Mouse (Mus musculus) thymus, postnatal 10 days (tissue): ENCODE data around the gene Uimc1.
"Not testable (repeated sequence)": the region's sequence is repeated elsewhere in the genome, so short reads cannot be mapped to it uniquely, and the experiment has no call there.

Experiments
- DNase-seq, 2 experiments: peaks; one replicate each; pipeline ENCODE4 v3.0.0; 2021; ENCODE audit warnings: low spot score in 2 of 2

Gene Uimc1

DNA sequence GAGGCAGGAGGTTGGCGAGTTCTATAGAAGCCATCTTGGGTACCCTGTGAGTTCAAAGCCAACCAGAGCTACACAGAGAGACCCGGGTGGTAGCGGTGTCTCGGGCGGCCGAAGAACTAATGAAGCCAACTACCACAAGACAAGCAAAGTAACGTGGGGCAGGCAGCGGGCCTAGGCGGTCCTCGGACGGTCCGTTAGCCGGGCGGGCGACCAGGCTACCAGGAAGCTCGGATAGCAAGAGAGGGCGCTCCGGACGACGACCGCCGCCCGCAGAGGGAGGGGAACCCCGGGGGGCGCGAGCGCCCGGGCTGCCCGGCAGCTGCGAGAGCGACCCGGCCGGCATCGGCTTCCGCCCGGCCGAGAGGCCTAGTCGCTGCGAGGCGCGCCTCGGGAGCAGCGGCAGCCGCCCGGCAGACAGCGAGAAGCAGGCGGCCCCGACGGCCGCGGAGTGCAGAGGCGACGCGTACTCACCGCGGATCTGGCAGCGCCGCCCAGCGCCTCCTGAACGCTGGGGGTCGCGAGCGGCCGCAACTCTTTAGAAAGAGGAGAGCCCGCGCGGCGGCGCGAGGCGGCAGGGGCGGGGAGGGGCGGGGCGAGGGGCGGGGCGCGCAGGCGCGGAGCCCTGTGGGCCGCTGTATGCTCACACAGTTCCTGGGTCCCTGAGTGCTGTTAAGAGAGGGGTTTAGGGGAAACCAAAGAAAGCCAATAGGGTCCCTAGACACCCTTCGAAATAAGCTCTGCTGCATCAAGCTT lies at the start of gene Uimc1:
TSS of gene Uimc1 (minus strand) at position 575 of the 753 bp plus-strand sequence.
- DNase-seq: peak; percentile 81 to 85

- no peak for DNase-seq
Measured at GRCm38 (mm10) chr13:55140271-55140670, 40.2 kb upstream of the Uimc1 start.

- no peak for DNase-seq
Measured at GRCm38 (mm10) chr13:55135382-55135781, 35.3 kb upstream of the Uimc1 start.

- no peak for DNase-seq
Measured at GRCm38 (mm10) chr13:55133448-55133847, 33.3 kb upstream of the Uimc1 start, which contains the start of gene Gm17617. Gm17617 (minus strand) TSS chr13:55133548.

DNA sequence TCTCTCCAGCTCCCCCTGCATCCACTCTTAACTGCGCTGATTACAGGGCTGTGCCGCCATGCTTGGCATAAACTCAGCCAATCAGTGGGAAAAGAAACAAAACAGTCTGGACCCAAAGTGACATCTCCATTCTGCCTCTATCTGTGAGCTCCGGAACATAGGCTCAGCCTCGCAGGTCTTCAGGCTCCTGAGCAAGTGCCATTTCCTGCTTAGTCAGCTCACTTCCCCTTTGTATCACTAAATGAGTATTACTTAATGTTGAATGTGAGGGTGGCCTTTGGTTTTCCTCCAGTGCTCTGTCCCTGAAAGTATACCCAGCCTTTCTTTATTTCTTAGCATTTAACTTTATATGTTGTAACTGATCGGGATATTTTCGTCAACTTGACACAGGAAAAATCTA lies 24.8 kb upstream of the Uimc1 start:
- DNase-seq: no peak

- no peak for DNase-seq
Measured at GRCm38 (mm10) chr13:55114375-55114774, 14.3 kb upstream of the Uimc1 start.

GRCm38 (mm10) chr13:55107694-55108093 lies 7.6 kb upstream of the Uimc1 start:
- DNase-seq: no peak

GRCm38 (mm10) chr13:55107116-55107515 lies 7.0 kb upstream of the Uimc1 start:
- DNase-seq: no peak

- DNase-seq: no peak
Measured at GRCm38 (mm10) chr13:55105953-55106691, 6.0 kb upstream of the Uimc1 start.

- peak; percentile 94 to 96 for DNase-seq
Measured at GRCm38 (mm10) chr13:55105045-55105952, 5.2 kb upstream of the Uimc1 start, which contains the start of gene Zfp346. Zfp346 (plus strand) TSS chr13:55105311.

DNA sequence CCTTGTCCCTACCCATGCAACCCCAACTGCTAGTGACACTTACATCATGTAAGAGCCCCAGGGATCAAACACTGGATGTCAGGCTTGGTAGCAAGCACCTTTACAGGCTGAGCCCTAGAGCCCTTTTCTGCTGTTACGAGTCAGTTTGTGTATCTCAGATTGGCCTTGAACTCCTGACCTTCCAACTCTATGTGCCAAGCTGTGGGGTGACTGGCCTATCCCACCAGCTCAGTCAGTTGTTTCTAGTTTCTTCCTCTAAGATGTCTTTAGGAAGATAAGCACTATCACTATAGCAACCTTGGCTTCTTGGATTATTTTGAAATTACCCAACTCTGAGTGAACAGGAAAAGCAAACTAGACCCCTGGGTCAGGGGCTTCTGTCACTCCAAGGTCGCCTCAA lies 3.3 kb upstream of the Uimc1 start:
- no peak for DNase-seq

DNA sequence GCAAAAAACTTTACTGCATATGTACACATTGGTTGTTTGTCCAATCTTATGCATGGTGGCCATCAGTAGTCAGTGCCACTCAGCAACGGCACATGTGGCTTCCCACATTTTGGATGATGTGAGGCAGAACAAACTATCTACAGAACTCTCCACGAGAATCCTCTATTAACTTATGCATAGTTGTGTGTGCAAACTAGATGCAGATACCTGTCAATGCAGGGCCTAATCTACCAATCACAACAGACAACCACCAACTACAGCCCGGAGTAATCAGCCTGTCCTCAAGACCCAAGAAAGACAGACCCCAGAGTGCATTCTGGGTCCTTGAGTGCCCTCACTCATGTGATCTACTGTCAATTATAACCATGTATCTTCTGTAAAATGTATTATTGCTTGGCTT lies 2.3 kb upstream of the Uimc1 start:
- no peak for DNase-seq

- DNase-seq: no peak
Measured at GRCm38 (mm10) chr13:55101627-55102026, 1.5 kb upstream of the Uimc1 start.

GRCm38 (mm10) chr13:55099066-55099725 lies 904 bp downstream of the Uimc1 start:
- peak; percentile 25 to 30 for DNase-seq

DNA sequence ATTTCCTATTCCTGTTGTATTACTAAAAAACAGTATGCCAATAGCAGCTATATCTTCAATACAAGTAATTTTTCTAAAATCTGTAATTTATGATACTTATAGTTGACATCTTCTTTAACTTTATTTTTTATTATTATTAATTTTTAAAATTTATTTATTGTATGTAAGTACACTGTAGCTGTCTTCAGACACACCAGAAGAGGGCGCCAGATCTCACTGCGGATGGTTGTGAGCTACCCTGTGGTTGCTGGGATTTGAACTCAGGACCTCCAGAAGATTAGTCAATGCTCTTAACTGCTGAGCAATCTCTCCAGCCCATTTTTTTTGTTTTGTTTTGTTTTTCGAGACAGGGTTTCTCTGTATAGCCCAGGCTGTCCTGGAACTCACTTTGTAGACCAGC lies 2.3 kb downstream of the Uimc1 start:
- not testable (repeated sequence) for DNase-seq

GRCm38 (mm10) chr13:55092588-55092987 lies 7.5 kb downstream of the Uimc1 start:
- DNase-seq: no peak

DNA sequence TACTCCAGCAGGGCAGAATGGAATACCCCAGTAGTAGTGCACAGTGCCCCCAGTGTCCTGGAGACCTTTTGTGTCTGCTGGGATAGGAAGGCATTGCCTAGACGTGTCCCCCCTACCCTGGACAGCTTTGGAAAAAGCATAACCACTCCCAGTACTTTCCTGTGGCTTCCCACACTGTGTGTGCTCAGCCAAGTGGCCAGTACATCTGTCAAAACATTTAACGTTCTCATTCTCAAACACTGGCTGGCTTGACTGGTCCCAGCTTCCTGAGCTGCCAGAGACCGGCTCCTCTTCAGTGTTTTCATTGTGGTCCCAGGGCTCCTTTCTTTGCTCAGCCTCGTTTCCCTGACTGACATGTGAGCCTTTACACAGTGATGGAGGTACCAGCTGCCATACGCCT lies 24.5 kb downstream of the Uimc1 start:
- no peak for DNase-seq

- DNase-seq: peak in 1 of 2 experiments; percentile 7
Measured at GRCm38 (mm10) chr13:55071322-55071721, 28.8 kb downstream of the Uimc1 start.

DNA sequence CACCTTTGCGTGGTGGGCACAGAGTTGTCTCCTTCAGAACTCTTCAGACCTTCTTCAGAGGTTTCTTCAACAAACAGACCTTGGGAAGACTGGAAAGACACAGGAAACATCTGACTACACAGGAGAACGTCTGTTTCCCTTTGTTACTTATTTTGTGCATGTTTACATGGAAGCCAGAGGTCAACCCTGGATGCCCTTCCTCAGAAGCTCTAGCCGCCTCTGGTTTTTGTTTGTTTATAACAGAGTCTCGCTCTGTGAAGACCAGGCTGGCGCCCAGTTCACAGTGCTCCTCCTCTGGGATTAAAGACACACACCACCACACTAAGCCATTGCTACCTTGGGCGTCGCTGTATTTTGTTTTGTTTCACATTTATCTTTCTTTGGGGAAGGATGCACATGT lies 30.4 kb downstream of the Uimc1 start:
- no peak for DNase-seq

GRCm38 (mm10) chr13:55063276-55063675 lies 36.8 kb downstream of the Uimc1 start:
- no peak for DNase-seq

- DNase-seq: peak in 1 of 2 experiments; percentile 22
Measured at GRCm38 (mm10) chr13:55058042-55058441, 42.1 kb downstream of the Uimc1 start.
